Mouse (Mus musculus): ENCODE data around the gene Nbr1.

DNA sequence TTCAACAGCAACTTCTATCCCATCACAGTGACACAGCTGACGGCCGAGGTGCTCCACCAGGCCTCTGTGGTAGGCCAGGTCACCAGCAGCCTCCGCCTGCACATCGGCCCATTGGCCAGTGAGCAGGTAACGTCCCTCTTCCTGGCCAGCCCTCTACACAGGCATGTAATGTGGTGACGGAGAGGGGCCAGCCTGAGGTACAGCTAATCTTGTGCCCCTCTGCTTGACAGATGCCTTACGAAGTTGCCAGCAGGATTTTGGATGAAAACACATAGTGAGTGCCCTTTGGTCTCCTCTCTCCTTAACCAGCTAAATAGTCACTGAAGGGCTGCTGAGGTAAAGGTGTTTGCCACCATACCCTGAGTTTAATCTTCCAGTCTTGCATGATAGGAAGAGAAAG is 36.9 kb downstream of the Nbr1 start:
- TF ChIP-seq CTCF (IDR thresholded peaks at IDR 0.05; ENCODE audit: extremely low read depth, insufficient read depth, insufficient read length, insufficient replicate concordance), result no peak
- no peak for TF ChIP-seq POLR2A (IDR thresholded peaks at IDR 0.05; ENCODE audit: low read depth, low read length)

All from spleen, adult 2 months (tissue).